Mouse (Mus musculus): Measurements from ENCODE around the gene Gm10840. TPM values are rescaled to one million over a fixed set of nuclear protein-coding genes. Genes with fewer than 3 reads are reported as not detected.

Gene Gm10840
- polyA plus RNA-seq, 1 experiment from 2014 or later = not detected

GRCm38 (mm10) chr11:106164601-106165180 is 4.0 kb downstream of the Gm10840 start:
- H3K27me3 ChIP-seq (replicated peaks) = no peaks in the 10 kb centered on the region
- no peak overlapping the region for H3K9ac ChIP-seq
- H3K4me1 ChIP-seq = peaks cover 11% of the 10 kb centered on the region
- no peak overlapping the region for H3K27ac ChIP-seq
- no peak overlapping the region for H3K4me3 ChIP-seq
- WGBS = 91% methylated on average over 16 of the region's 16 CpGs
- H3K9me3 ChIP-seq = no peaks in the 10 kb centered on the region
- peaks cover 48% of the 10 kb centered on the region for H3K36me3 ChIP-seq
- H3K4me2 ChIP-seq (replicated peaks) = no peak overlapping the region
- no peak for ATAC-seq (ENCODE audit: low FRiP score, low read depth)

DNA sequence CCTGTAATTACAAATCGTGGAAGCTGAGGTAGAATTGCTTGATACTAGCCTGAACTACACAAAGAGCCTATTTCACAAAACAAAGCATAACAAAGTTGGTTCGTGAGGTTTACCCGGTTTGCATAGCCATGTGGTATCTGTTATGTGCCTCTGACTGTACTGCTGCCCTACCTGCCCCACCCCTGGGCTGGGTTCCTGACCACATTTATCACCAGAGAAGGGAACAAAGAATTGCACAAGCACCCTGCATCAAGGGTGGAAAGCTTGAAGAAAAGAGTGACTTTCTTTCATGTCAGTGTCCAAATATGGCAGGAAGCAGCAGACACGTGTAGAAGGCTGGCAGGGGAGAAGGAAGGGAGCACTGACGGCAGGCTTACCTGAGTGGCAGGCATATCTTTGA is 6.8 kb downstream of the Gm10840 start:
- Histone ChIP-seq H3K36me3 (peaks cover 65% of the 10 kb centered on the region), H3K27me3 (replicated peaks) (no peaks in the 10 kb centered on the region), H3K4me1 (no peaks in the 10 kb centered on the region), H3K9ac (no peak overlapping the region), H3K4me2 (replicated peaks) (no peak overlapping the region), H3K4me3 (no peak overlapping the region), H3K27ac (no peak overlapping the region), H3K9me3 (no peaks in the 10 kb centered on the region)
- no peak for ATAC-seq (ENCODE audit: low FRiP score, low read depth)
- 89% methylated on average over 5 of the region's 5 CpGs for WGBS

DNA sequence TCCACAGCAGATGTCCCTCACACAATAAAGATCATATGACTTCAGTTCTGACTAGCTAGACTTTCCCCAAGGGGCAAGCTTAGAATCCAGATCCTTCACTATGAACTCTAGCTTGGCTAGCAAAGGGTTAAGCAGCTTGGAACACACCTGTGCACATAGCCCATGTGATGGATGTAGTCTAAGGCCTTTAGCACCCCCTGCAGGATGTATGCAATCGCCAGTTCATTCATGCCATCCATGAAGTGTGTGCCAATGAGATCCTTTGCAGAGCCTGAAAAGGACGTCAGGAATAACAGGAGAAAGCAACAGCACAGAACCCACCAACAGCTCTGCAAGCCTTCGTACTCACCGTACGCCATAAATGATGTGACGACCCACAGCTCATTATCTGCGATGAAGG is 10.2 kb downstream of the Gm10840 start:
- Histone ChIP-seq H3K9ac (no peak overlapping the region), H3K4me2 (replicated peaks) (no peak overlapping the region), H3K36me3 (peaks cover 51% of the 10 kb centered on the region), H3K9me3 (no peaks in the 10 kb centered on the region), H3K27me3 (replicated peaks) (no peaks in the 10 kb centered on the region), H3K4me1 (no peaks in the 10 kb centered on the region), H3K4me3 (no peak overlapping the region), H3K27ac (no peak overlapping the region)
- ATAC-seq (ENCODE audit: low FRiP score, low read depth) = no peak
- WGBS = 82% methylated on average over 7 of the region's 7 CpGs

DNA sequence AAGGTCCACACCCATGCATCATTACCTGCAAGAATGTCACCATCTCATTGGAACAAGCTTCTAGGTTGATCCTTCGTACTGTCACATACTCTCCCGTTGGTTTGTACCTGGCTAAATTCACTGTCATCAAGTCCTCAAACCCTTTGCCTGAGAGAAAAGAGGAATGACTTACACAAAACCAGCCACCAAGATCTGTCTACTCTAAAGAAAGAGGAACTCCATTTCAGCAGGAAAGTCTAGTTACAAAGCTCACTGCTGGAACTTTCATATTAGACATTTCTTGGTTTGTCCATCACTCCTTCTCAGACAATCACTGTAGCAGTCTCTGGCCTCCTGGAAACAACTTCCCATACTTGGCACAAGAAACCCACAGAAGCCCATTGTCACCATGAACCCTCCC is 12.6 kb downstream of the Gm10840 start:
- H3K4me2 ChIP-seq (replicated peaks) = no peak overlapping the region
- no peak for ATAC-seq (ENCODE audit: low FRiP score, low read depth)
- 89% methylated on average over 2 of the region's 2 CpGs for WGBS

DNA sequence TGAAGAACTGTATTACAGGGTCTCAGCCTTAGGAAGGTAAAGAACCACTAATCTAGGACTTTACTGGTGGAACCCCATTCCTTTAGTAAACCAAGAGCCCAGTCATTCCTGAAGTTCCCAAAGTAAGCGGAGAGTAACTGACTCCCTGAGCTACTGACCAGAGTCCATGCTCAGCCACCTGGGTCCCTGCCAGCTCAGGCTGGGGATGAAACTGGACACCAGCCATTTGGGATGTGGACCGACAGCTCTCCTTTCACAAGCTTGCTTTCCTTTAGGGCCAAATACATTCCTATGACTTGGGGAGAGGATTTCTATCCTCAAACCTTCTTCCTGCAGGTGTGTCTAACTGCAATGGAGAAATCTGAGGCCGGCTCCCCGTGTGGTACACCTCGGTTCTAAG is 13.7 kb downstream of the Gm10840 start:
- Histone ChIP-seq H3K9ac (no peak overlapping the region), H3K4me1 (no peaks in the 10 kb centered on the region), H3K4me3 (no peak overlapping the region), H3K4me2 (replicated peaks) (no peak overlapping the region), H3K27me3 (replicated peaks) (no peaks in the 10 kb centered on the region), H3K36me3 (peaks cover 30% of the 10 kb centered on the region), H3K27ac (no peak overlapping the region), H3K9me3 (no peaks in the 10 kb centered on the region)
- WGBS = 83% methylated on average over 5 of the region's 5 CpGs
- no peak for ATAC-seq (ENCODE audit: low FRiP score, low read depth)

More for the DNA sequence above, 12.6 kb downstream of the Gm10840 start:
- Histone ChIP-seq H3K9ac (no peak overlapping the region), H3K4me1 (no peaks in the 10 kb centered on the region), H3K27ac (no peak overlapping the region), H3K9me3 (no peaks in the 10 kb centered on the region), H3K27me3 (replicated peaks) (no peaks in the 10 kb centered on the region), H3K36me3 (peaks cover 33% of the 10 kb centered on the region), H3K4me3 (no peak overlapping the region)

DNA sequence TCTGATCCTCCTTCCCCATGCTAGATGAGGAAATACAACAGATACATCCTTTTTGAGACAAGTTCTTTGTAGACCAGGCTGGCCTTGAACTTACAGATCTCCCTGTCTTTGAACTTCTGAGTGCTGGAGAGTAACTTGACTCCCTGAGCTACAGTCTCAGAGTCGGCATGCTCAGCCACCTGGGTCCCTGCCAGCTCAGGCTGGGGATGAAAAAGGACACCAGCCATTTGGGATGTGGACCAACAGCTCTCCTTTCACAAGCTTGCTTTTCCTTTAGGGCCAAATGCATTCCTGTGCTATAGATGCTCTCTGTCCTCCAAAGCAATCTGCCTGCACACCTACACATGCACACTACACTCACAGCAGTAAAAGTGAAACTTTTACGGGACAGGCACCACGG is 14.4 kb downstream of the Gm10840 start:
- Histone ChIP-seq H3K9me3 (no peaks in the 10 kb centered on the region), H3K4me1 (no peaks in the 10 kb centered on the region), H3K27me3 (replicated peaks) (no peaks in the 10 kb centered on the region), H3K36me3 (peaks cover 26% of the 10 kb centered on the region), H3K9ac (no peak overlapping the region), H3K4me3 (no peak overlapping the region), H3K4me2 (replicated peaks) (no peak overlapping the region), H3K27ac (no peak overlapping the region)
- 71% methylated on average over 3 of the region's 3 CpGs for WGBS
- ATAC-seq (ENCODE audit: low FRiP score, low read depth) = no peak

DNA sequence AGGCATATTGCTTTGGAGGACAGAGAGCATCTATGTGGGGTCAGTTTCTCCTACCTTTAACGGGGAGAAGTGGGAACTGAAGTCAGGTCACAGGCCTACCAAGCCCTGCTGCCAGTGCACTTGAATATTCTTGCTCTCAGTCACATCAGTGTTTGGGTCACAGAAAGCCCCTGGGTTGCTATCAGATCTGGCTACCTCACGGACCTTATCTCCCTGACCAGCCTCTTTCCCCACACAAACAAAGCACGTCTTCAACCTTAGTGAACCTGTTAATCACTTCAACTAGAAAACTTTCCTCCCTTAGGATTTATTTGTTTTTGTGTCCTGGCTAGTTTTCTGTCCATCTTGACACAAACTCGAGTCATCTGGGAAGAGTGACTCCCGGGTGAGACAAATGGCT is 15.7 kb downstream of the Gm10840 start:
- no peak overlapping the region for H3K4me2 ChIP-seq (replicated peaks)
- ATAC-seq (ENCODE audit: low FRiP score, low read depth) = no peak
- H3K4me3 ChIP-seq = no peak overlapping the region
- no peaks in the 10 kb centered on the region for H3K27me3 ChIP-seq (replicated peaks)
- peaks cover 15% of the 10 kb centered on the region; the same call in 1 of the 2 replicates for H3K36me3 ChIP-seq
- H3K9me3 ChIP-seq = no peaks in the 10 kb centered on the region
- H3K4me1 ChIP-seq = no peaks in the 10 kb centered on the region
- no peak overlapping the region for H3K9ac ChIP-seq
- WGBS = 89% methylated on average over 5 of the region's 5 CpGs
- no peak overlapping the region for H3K27ac ChIP-seq

GRCm38 (mm10) chr11:106178036-106178782 is 17.6 kb downstream of the Gm10840 start:
- Histone ChIP-seq H3K27ac (no peak overlapping the region), H3K4me3 (no peak overlapping the region), H3K36me3 (peaks cover 5% of the 10 kb centered on the region; the same call in 1 of the 2 replicates), H3K9ac (no peak overlapping the region), H3K4me1 (no peaks in the 10 kb centered on the region), H3K9me3 (no peaks in the 10 kb centered on the region), H3K27me3 (replicated peaks) (no peaks in the 10 kb centered on the region), H3K4me2 (replicated peaks) (no peak overlapping the region)
- 77% methylated on average over 5 of the region's 5 CpGs for WGBS
- ATAC-seq (ENCODE audit: low FRiP score, low read depth) = no peak

DNA sequence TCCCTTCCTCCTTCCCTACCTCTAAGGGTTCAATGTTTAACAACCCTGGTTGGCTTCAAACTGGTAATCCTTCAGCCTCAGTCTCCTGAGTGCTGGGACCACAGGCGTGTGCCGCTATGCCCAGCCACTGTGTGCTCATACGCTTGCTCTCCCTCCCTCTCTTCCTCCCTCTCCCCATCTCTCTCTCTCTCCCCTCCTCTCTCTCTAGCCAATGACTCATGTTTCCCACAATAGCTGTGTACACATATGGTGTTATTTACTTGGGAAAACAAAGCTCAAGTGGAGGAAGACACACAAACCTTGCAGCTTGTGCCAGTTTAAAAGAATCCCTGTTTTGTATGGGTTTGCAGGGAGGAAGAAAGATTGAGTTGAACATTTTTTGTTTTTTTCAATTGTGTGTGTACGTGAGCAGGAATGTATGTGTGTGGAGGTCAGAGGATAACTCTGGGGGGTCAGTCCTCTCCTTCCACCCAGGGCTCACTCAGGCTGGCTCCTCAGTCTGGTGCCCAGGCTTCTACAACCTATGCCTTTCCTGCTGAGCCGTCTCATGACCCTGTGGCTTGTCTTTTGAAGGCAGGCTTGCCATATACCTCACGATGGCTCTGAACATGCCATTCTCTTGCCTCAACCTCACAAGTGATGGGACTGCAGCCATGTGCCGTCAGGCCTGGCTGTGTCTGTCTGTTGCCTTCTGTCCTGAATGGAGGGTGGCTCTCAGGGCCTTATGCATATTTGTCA is 19.2 kb downstream of the Gm10840 start:
- H3K9me3 ChIP-seq = no peaks in the 10 kb centered on the region
- no peaks in the 10 kb centered on the region for H3K4me1 ChIP-seq
- no peak overlapping the region for H3K4me2 ChIP-seq (replicated peaks)
- H3K36me3 ChIP-seq = peaks cover 6% of the 10 kb centered on the region; the same call in 1 of the 2 replicates
- WGBS = 87% methylated on average over 7 of the region's 7 CpGs
- H3K27ac ChIP-seq = no peak overlapping the region
- H3K27me3 ChIP-seq (replicated peaks) = no peaks in the 10 kb centered on the region
- ATAC-seq (ENCODE audit: low FRiP score, low read depth) = no peak
- H3K4me3 ChIP-seq = no peak overlapping the region
- H3K9ac ChIP-seq = no peak overlapping the region

DNA sequence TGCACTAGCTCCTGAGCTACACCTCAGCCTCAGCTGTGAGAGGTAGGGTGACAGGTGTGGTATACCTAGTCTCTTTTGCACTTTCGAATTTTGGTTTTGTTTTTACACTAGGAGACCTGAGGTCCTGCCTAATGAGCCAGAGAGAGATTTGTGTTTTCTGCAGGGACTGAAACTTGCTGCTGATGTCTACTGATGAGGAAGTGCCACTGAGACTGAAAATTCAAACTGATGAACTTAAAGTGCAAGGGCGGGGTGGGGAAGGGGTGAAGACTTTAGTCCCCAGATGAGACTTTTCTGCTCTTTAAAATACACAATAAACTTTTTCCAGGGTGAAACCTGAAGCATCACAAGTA is 19.8 kb downstream of the Gm10840 start:
- H3K4me3 ChIP-seq = no peak overlapping the region
- H3K27ac ChIP-seq = no peak overlapping the region
- no peak overlapping the region for H3K9ac ChIP-seq
- ATAC-seq (ENCODE audit: low FRiP score, low read depth) = no peak
- WGBS = 94% methylated on average over 2 of the region's 2 CpGs
- peaks cover 7% of the 10 kb centered on the region; the same call in 1 of the 2 replicates for H3K36me3 ChIP-seq
- no peaks in the 10 kb centered on the region for H3K27me3 ChIP-seq (replicated peaks)
- H3K9me3 ChIP-seq = no peaks in the 10 kb centered on the region
- H3K4me2 ChIP-seq (replicated peaks) = no peak overlapping the region
- H3K4me1 ChIP-seq = no peaks in the 10 kb centered on the region

DNA sequence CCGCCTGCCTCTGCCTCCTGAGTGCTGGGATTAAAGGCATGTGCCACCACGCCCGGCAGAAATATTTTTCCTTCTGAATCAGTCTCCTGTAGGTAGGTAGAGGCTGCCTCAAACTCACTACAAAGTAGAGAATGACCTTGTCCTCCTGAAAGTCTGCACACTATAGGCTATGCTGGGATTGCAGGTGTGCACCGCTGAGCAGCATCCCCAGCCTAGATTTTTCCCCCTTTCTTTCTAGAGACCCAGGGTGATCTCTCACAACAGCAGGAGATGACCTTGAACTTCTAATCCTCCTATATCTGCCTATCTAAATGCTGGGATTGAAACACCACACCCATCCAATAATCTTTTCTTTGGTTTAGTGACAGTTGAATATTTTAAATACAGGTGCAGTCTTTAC is 26.7 kb downstream of the Gm10840 start:
- Histone ChIP-seq H3K4me2 (replicated peaks) (no peak overlapping the region), H3K27ac (no peak overlapping the region), H3K9ac (no peak overlapping the region), H3K36me3 (peaks cover 12% of the 10 kb centered on the region; the same call in 1 of the 2 replicates), H3K9me3 (no peaks in the 10 kb centered on the region), H3K4me3 (no peak overlapping the region), H3K4me1 (peaks cover 2% of the 10 kb centered on the region), H3K27me3 (replicated peaks) (no peaks in the 10 kb centered on the region)
- no peak for ATAC-seq (ENCODE audit: low FRiP score, low read depth)
- 95% methylated on average over 4 of the region's 4 CpGs for WGBS

DNA sequence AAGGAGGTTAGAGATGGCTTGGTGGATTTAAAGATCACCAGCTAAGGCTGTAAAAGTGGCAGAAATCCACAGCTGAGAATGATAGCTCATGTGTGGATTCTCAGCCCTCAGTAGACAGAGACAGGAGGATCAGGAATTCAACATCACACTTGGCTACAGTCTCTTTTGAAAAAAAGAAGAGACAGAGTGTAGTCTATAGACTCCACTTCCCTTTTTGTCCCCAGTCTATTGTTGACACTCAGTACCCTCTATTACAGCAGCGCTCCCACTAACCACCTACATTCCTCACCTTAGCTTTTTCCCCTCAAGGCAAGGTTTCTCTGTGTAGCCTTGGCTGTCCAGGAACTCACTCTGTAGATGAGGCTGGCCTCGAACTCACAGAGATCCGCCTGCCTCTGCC is 31.1 kb downstream of the Gm10840 start:
- H3K4me3 ChIP-seq = no peak overlapping the region
- no peaks in the 10 kb centered on the region for H3K9me3 ChIP-seq
- H3K27me3 ChIP-seq (replicated peaks) = no peaks in the 10 kb centered on the region
- H3K9ac ChIP-seq = no peak overlapping the region
- 95% methylated on average over 3 of the region's 3 CpGs for WGBS
- no peak overlapping the region for H3K4me2 ChIP-seq (replicated peaks)
- peaks cover 8% of the 10 kb centered on the region for H3K4me1 ChIP-seq
- H3K36me3 ChIP-seq = peaks cover 6% of the 10 kb centered on the region
- no peak for ATAC-seq (ENCODE audit: low FRiP score, low read depth)
- H3K27ac ChIP-seq = no peak overlapping the region

All from neural tube, embryonic 12.5 days (tissue).